Mouse (Mus musculus): ENCODE results near the gene Bola1.
A peak's percentile ranks its signal among the peaks of the same experiment; 100 is the strongest.
"Not testable (repeated sequence)": the region's sequence is repeated elsewhere in the genome, so short reads cannot be mapped to it uniquely, and the experiment has no call there.

Bola1 gene

DNA sequence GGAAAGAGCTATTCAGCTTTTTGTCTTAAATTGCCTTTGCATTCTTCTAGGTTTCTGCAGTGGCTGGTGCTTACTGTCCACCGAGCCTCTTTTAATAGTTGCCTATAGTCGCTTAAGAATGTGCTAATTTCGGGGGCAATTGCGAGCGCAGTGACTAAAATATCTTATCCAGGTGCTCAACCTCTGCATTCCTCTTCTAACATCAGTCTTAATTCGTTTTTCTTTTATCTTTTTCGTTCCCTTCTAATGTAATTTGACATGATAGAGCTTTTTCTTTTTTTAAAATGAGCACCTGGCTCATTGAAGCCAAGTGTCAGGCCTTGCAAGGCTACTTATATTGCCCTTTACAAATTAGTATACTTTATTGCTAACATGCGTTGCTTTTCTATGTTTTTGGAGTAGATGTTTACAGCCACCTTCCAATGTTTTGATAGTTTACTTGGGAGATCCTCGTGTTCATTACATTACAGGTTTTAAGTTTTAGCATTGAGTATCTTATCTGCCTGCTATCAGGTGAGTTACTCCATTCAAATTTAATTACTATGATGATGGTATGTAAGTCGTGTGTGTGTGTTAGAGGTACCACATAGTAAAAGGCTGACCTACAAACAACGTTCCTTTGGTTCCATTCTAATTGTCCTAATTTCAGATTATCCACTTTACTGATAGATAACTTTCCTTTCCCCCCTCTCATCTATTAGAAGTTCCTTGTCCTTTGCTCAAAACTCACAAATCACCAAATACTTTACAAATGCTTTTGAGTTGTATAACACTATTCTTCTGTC lies 28.0 kb upstream of the Bola1 start:
- no peak for DNase-seq (ENCODE audit: low read depth, low spot score)

DNA sequence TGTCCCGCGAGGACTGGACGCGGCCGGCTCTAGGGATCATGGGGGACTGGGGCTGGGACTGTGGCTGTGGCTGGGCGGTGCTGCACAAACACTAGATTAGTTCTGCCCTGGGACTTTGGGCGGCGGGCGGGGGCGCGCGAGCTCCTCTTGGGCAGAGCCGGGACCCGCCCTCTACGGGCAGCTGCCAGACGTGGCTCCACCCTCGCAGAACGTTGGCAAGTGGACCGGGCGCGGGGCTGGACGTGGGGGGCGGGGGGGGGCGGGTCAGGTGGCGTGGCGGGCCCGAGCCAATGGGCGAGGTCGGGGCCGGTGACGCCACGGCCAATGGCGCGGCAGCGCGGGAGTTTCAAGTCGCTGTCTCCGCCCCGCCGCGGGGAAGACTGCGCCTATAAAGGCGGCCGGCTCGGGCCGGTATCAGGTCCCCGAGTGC lies 26.9 kb upstream of the Bola1 start, which contains the start of gene Hist2h3c1:
Gene Hist2h3c1 (plus strand): TSS at position 259 of the 430 bp plus-strand sequence.
- DNase-seq (ENCODE audit: low read depth, low spot score): not testable (repeated sequence)

DNA sequence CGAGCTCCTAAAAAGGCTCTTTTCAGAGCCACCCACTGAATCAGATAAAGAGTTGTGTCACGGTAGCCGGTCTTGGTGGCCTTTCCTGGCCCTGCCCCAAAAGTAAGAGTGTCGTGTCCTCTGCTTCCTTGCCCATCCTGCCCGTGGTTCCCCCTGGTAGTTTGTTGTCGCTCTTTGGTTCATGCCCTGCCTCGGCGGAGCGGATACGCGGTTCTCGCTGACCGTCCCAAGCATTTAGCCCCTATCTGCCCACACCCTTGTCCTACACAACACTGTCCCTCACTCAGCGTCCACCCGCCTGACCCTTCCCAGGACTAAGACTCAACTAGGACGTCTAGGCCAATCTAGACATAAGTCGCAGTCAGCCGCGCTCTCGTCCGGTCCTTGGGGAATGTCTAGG lies 26.5 kb upstream of the Bola1 start:
- DNase-seq (ENCODE audit: low read depth, low spot score): not testable (repeated sequence)

DNA sequence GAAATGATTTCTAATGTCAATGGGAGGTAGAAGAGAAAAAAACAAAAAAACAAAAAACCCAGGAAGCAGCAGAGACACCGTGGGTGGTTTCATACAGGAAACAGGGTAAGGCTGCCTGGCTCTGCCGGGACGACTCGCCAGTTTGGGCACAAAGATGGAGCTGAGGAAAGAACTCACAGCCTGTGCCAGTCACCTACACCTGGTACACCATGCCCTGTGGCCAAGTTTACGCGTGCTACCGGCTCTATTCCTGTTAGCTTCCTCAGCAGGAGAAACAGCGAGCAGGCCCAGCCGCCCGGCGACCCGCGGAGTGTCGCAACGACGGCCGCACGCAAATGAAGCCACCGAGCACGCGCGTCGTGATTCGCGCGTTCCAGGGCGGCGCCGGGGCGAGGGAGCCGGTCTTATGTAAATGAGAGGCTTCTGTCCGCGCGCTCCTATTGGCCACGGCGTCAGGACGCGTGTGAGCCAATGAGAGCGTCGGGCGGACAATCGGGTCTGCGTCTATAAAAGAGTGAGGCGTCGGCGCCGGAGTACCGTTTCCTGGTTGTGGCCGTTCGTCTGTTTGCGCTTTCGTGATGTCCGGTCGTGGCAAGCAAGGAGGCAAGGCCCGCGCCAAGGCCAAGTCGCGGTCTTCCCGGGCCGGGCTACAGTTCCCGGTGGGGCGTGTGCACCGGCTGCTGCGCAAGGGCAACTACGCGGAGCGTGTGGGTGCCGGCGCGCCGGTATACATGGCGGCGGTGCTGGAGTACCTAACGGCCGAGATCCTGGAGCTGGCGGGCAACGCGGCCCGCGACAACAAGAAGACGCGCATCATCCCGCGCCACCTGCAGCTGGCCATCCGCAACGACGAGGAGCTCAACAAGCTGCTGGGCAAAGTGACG lies 25.7 kb upstream of the Bola1 start, which contains the start of gene Hist2h2aa1:
Gene Hist2h2aa1 (plus strand): TSS at position 495 of the 884 bp plus-strand sequence.
- peak; percentile 88 for DNase-seq (ENCODE audit: low read depth, low spot score)

DNA sequence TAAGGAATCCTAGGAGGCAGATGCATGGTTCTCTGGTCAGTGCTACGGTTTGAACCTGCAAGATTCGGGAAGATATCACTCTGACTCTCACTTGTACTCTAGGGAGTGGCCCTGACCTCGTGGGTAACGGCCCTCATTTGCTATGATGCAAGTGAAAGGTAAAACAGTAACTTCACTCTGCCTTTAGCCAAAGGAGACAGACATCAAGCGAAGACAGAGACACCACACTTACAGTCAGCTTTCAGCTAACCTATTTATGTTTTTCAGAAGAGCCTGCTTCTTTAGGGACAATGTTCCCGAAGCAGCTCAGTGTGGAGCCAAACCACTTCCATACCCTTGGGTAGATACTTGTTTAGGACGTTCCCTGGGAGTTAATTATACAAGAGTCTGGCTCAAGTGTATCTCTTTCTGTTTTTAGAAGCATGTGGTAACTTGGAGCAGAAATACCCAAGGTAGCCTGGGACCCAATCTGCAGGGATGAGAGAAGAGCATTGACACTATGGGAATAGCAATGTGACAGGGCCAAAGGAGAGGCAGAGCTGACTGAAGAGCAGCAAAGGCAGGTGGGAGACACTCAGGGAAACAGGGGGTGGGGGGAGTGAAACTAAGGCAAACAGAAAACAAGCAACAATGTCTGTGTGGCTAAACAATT lies 24.5 kb upstream of the Bola1 start:
- peak; percentile 53 for DNase-seq (ENCODE audit: low read depth, low spot score)

DNA sequence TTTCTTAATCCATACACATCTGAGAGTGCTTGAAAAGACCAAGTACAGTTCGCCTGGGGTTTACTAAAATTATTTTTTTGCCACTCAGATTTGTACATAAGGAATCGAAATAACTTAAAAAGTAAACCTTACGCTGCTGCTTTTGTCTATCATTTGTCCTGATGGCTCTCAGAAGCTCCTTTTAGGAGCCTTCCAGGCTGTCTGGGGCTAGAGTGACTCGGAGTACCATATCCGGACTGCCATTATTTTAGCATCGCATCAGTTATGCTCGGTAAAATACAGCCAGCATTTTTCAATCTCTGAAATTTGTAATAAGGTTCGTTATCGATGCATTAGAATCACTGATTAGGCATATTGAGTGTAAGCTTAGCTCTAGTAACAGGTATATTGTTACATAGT lies 21.3 kb upstream of the Bola1 start:
- DNase-seq (ENCODE audit: low read depth, low spot score): no peak

DNA sequence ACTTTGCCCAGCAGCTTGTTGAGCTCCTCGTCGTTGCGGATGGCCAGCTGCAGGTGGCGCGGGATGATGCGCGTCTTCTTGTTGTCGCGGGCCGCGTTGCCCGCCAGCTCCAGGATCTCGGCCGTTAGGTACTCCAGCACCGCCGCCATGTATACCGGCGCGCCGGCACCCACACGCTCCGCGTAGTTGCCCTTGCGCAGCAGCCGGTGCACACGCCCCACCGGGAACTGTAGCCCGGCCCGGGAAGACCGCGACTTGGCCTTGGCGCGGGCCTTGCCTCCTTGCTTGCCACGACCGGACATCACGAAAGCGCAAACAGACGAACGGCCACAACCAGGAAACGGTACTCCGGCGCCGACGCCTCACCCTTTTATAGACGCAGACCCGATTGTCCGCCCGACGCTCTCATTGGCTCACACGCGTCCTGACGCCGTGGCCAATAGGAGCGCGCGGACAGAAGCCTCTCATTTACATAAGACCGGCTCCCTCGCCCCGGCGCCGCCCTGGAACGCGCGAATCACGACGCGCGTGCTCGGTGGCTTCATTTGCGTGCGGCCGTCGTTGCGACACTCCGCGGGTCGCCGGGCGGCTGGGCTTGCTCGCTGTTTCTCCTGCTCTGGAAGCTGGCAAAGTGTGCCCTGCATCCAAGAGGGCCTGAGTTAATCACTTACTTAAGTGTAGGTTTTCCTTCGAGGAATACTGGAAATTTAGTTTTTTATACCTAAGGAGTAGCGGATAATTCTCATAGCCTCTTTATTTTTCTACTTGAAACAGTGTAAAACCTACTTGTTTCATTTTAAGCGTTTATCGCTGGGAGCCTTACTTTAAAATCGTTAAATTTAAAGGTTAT lies 20.7 kb upstream of the Bola1 start, which contains the start of gene Hist2h2aa2:
Gene Hist2h2aa2 (minus strand): TSS at position 328 of the 850 bp plus-strand sequence.
- peak; percentile 79 for DNase-seq (ENCODE audit: low read depth, low spot score)

DNA sequence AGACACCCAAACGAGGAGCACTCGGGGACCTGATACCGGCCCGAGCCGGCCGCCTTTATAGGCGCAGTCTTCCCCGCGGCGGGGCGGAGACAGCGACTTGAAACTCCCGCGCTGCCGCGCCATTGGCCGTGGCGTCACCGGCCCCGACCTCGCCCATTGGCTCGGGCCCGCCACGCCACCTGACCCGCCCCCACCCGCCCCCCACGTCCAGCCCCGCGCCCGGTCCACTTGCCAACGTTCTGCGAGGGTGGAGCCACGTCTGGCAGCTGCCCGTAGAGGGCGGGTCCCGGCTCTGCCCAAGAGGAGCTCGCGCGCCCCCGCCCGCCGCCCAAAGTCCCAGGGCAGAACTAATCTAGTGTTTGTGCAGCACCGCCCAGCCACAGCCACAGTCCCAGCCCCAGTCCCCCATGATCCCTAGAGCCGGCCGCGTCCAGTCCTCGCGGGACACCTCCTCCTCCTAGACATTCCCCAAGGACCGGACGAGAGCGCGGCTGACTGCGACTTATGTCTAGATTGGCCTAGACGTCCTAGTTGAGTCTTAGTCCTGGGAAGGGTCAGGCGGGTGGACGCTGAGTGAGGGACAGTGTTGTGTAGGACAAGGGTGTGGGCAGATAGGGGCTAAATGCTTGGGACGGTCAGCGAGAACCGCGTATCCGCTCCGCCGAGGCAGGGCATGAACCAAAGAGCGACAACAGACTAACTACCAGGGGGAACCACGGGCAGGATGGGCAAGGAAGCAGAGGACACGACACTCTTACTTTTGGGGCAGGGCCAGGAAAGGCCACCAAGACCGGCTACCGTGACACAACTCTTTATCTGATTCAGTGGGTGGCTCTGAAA lies 19.7 kb upstream of the Bola1 start, which contains the start of gene Hist2h3c2:
Gene Hist2h3c2 (minus strand): TSS at position 174 of the 840 bp plus-strand sequence.
- DNase-seq (ENCODE audit: low read depth, low spot score): not testable (repeated sequence)

DNA sequence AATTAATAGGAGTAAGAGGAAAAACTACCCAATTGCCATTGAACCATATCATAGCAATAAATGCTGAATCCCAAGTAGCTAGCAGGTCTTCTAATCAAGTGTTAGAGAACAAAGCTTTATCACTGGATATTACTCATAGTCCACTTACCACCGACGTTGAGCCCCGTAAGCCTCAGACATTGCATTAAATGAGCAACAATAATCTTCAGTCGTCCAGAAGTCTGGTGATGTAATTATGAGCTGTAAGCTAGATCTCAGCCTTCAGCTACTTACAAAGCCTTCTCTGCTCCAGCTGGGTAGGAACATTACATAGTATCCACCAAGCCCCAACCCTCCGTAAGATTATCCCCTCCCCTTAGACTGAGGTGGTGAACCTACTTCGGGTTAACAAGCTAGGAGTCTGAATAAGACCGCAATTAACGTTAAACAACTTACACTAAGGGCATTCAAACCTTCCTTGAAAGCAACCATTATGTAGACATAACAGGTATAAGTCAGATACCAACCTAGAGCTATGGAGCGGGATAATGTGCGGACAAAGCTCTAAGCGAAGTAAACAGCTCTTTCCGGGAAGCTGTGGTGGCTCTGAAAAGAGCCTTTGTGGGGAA lies 18.5 kb upstream of the Bola1 start:
- no peak for DNase-seq (ENCODE audit: low read depth, low spot score)

DNA sequence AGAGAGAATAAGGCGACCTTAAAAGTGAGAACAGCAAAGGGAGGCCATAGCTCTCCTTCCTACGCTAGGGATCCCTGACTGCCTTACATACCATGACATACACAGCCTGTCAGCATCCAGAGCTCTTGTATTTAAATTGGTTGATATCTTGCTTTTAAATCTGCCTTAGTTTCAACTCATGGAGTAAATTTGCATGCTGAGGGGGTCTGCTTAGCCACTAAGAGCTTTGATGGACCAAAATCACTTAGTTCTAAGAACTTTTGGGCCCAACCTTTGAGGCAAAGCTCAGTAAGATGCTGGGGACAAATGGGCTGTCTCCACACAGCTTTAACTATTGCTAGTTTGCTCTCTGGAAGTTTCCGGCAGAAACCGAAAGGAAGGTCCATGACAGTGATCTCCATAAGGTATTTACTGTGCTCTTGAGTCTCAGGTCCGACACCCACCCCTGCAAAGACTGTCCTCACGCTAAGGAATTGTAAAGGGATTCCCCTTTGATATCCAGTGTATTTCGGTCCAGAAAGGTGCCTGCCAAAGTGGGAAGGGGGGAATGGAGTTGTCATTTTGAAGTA lies 17.9 kb upstream of the Bola1 start:
- no peak for DNase-seq (ENCODE audit: low read depth, low spot score)

DNA sequence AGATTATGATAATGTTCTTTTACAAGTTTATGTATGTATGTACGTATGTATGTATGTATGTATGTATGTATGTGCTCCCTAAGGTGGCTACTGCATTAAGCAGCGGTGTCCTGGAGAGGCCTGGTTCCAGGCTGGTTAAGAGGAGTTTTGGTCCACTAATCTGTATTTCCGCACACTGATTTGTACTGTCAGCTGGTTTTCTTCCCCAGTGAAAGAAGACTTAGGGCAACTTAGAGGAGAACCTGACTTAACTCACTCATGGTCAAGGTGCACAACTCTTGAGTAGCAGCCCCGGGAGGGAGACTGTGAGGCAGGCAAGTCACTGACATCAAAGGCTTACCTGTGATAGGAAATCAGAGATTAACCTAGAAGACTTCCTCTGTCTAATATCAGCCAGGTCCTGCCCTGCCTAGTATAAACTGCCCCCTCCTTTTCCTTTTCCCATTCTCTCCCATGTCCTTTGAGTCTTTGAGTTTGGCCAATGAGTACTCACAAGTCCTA lies 17.4 kb upstream of the Bola1 start:
- DNase-seq (ENCODE audit: low read depth, low spot score): no peak

DNA sequence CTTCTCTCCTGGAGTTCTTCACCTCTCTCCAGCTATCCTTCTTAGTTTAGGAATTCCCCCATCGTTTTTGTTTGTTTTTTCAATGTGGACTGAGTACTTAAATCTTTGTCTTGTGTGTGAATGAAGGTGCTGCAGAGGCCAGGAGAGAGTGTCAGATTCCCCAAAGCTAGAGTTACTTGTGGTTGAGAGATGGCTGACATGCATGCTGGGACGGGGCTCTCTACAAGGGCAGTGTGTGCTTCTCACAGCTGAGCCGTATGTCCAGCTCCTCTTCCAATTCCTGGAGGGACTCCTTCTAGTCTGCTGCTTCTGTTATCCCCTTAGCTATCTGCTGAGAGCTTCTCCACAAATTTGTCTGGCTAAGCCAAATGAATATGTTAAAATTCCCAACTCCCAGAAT lies 16.3 kb upstream of the Bola1 start:
- DNase-seq (ENCODE audit: low read depth, low spot score): no peak

DNA sequence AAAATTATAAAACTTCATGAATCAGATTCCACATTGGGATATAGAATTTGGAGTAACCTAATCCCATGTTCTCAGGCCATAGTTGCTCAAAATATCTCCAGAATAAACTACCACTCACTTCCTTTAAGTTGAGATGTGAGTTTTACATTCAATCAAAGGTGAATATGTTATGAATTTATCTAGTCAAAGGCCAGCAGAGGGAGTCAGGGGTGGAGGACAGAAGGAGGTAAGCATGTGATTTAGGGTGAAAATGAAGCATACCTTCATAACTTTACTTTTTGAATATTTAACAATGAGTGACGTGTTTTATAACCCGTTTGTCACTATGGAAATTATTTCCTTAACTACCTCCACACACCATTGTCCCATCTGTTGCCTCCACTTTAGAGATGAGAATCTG lies 15.4 kb upstream of the Bola1 start:
- no peak for DNase-seq (ENCODE audit: low read depth, low spot score)

DNA sequence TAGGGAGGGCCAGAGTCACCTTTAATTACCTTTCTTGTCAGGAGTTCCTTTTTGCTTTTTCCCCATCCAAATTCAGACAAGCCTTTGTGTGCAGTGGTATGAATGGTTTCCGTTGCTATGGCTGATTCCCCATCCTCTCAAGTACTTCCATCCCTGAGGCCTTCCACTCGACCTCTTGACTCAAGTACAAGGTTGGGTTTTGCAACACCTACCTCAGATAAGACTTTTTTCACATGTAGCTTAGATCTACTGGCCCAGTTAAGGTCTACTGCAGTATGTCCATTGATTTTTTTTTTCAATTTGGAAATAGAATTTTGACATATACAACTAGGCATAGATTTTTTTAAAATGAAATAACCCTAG lies 12.2 kb upstream of the Bola1 start:
- no peak for DNase-seq (ENCODE audit: low read depth, low spot score)

DNA sequence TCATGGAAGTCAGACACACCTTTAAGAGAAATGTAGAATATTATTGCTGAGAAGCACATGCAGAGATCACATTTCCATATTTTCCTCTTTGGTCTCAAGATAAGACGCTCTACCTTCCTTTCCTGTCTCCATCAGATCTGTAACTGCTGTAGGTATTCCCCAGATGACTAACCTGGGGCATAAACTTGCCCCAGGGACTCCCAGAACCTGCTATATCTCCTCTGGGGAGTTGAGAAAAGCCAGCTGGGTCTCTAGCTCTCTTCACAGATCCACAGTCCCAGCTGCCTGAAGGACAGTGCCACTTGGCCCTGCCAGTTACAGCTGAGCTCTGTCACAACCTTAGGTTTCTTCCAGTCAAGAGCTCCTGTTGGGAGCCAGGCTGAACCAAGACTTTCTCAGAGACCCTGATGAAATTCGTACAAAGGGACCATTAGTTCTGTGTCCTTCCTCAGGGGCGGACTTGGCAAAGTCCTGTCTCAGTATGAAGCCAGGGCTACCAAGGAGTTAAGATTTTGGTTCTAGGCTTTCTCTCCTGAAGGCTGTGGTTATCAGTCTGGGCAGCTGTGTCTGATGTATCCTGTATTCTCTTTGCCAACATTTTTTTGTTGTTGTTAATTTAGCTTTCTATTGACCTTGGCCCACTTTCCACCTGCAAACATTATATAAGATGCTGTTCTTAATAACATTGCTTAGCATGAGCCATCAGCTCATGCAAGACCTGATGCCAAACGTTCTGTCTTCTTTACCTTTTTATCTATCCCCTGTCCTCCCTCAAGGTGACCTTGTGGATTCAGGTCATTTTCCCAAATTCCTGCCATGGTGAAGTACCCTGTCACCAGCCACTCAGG lies 11.6 kb upstream of the Bola1 start:
- no peak for DNase-seq (ENCODE audit: low read depth, low spot score)

DNA sequence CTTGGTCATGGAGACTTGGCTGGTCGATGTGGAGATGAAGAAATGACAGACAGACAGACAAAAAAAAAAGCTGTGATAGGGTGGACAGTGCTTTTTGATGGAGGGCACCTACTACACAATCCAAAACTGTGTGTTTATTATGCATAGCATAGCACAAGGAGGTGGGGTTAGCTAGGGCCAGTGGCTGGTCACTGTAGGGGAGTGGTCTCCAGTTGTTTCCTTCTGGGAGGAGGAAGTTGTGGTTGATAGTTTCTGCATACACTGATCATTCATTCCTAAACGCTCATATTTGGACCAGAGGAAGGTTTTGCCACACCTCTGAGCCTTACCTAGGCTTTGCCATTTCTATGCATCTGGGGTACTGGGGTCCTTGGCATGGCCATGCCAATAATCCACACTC lies 10.9 kb upstream of the Bola1 start:
- DNase-seq (ENCODE audit: low read depth, low spot score): no peak

DNA sequence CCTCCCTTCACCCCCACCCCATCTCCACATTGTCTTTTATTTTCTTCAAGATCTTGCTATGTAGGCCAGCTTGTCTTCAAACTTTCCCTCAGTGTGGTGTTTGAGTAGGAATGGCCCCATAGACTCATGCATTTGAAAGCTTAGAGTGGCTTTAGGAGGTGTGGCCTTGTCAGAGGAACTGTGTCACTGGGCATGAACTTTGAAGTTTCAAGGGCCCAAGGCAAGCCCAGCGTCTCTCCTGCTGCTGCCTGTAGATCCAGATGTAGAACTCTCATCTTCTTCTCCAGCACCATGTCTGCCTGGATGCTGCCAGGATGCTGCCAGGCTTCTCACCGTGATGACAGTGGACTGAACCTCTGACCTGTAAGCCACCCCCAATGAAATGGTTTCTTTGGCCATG lies 9.3 kb upstream of the Bola1 start:
- no peak for DNase-seq (ENCODE audit: low read depth, low spot score)

Measured in skeletal muscle tissue, adult 2 months (tissue).